Mouse (Mus musculus): ENCODE data around the gene Mmp10. TPM values are rescaled to one million over a fixed set of nuclear protein-coding genes. Genes with fewer than 3 reads are reported as not detected.

Mmp10 gene
- polyA plus RNA-seq, 1 experiment, result not detected

DNA sequence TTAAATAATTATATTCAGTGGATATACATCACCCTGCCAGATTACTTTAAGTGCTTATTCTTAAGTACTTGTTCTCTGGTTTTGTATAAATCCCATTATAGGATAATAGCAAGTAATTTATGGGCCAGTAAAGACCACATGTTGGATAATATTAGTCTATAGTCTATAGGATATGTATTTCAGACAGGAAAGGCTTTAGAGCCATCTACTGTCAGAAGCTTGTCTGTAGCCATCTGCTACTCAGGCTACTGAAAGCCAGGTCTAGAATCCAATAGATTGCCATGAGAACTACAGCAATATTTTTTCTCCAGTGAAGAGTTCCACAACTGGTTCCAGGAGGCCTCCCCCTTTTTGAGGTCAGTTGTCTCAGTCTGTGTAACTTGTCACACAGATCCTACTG is 40.6 kb downstream of the Mmp10 start:
- no peak for TF ChIP-seq GATA1 (IDR thresholded peaks at IDR 0.05; ENCODE audit: borderline replicate concordance, low read length)
- TF ChIP-seq FLI1 (IDR thresholded peaks at IDR 0.05; ENCODE audit: low read length), result no peak
- Histone ChIP-seq H3K9me3 (no peaks in the 10 kb centered on the region), H3K4me3 (replicated peaks) (no peak overlapping the region), H3K27me3 (replicated peaks) (no peaks in the 10 kb centered on the region), H3K36me3 (replicated peaks; ENCODE audit: low read length) (no peaks in the 10 kb centered on the region), H3K4me1 (no peaks in the 10 kb centered on the region)

DNA sequence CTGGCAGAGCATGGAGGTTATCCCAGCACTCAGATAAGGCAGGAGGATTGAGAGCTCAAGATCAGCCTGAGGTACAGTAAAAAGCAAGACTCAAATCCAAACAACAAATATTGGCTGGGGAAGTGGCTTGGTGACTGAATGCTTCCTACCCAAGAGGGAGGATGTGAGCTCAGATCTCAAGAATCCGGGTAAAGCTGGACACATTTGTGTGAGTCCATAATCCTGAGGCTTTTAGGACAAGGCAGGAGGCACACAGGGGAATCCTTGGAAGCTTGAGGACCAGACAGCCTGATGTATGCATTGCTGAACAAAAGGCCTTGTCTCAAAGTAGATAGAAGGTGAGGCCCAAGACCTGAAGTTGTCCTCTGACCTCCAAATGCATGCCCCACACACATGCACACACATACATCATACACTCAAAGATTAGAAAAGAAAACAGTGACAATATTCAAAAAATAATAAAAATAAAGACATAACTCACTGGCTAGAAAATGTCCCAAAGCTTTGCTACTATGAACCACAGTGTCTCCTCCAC is 42.8 kb downstream of the Mmp10 start:
- Histone ChIP-seq H3K4me1 (no peaks in the 10 kb centered on the region), H3K36me3 (replicated peaks; ENCODE audit: low read length) (no peaks in the 10 kb centered on the region), H3K9me3 (no peaks in the 10 kb centered on the region), H3K4me3 (replicated peaks) (no peak overlapping the region), H3K27me3 (replicated peaks) (no peaks in the 10 kb centered on the region)
- TF ChIP-seq FLI1 (IDR thresholded peaks at IDR 0.05; ENCODE audit: low read length) (no peak), GATA1 (IDR thresholded peaks at IDR 0.05; ENCODE audit: borderline replicate concordance, low read length) (no peak)

DNA sequence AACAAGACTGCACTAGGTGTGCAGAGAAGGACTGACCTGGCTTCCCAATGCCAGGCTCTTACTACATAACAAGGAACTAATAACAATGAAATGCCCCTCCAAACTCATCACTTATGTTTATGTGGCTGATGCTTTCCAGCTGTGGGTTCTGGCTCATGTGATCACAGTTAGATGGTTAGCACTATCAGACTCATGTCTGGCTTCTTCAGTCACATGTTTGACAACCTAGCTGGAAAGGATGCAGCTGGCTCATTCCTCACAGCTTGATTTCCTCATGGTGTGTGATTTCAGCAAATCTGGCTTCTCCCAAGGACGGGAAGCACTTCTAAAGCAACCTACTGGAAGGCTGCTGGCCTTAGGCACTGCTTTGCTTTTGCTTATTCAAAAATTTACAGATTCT is 43.3 kb downstream of the Mmp10 start:
- H3K27me3 ChIP-seq (replicated peaks), result no peaks in the 10 kb centered on the region
- no peaks in the 10 kb centered on the region for H3K9me3 ChIP-seq
- H3K4me1 ChIP-seq, result no peaks in the 10 kb centered on the region
- H3K4me3 ChIP-seq (replicated peaks), result no peak overlapping the region
- H3K36me3 ChIP-seq (replicated peaks; ENCODE audit: low read length), result no peaks in the 10 kb centered on the region
- TF ChIP-seq FLI1 (IDR thresholded peaks at IDR 0.05; ENCODE audit: low read length) (no peak), GATA1 (IDR thresholded peaks at IDR 0.05; ENCODE audit: borderline replicate concordance, low read length) (no peak)

DNA sequence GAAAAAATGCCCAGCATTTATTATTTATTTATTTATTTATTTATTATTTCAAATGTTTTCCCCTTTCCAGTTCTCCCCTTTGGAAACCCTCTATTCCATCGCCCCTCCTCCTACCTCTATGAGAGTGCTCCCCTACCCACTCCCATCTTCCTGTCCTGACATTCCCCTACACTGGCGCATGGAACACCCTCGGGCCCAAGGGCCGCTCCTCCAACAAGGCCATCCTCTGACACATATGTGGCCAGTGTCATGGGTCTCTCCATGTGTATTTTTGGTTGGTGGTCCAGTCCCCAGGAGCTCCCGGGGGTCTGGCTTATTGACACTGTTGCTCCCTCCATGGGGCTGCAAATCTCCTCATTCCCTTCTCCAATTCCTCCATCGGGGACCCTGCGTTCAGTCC is 43.8 kb downstream of the Mmp10 start:
- H3K27me3 ChIP-seq (replicated peaks), result no peaks in the 10 kb centered on the region
- TF ChIP-seq FLI1 (IDR thresholded peaks at IDR 0.05; ENCODE audit: low read length) (no peak), GATA1 (IDR thresholded peaks at IDR 0.05; ENCODE audit: borderline replicate concordance, low read length) (no peak)
- H3K4me3 ChIP-seq (replicated peaks), result no peak overlapping the region
- no peaks in the 10 kb centered on the region for H3K4me1 ChIP-seq
- no peaks in the 10 kb centered on the region for H3K36me3 ChIP-seq (replicated peaks; ENCODE audit: low read length)
- no peaks in the 10 kb centered on the region for H3K9me3 ChIP-seq

DNA sequence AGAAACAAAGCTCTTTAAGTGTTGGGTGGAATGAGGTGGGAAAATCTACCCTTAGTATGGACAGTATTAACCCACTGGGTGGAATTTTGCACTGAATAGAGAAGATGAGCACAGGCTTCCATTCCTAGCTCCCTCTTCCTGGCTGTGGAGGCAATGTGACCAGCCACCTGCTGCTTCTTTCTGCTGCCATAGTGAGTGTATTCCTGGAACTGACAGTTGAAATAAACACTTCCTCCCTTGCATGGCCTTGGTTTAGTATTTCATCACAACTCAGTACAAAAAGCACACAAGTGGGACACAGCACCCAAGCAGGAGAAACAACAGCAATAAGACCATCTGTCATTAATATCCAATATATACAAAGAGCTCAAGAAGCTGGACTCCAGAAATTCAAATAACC is 49.8 kb downstream of the Mmp10 start:
- H3K4me3 ChIP-seq (replicated peaks), result no peak overlapping the region
- H3K36me3 ChIP-seq (replicated peaks; ENCODE audit: low read length), result no peaks in the 10 kb centered on the region
- no peaks in the 10 kb centered on the region for H3K9me3 ChIP-seq
- H3K4me1 ChIP-seq, result peaks cover 10% of the 10 kb centered on the region
- no peaks in the 10 kb centered on the region for H3K27me3 ChIP-seq (replicated peaks)
- TF ChIP-seq GATA1 (IDR thresholded peaks at IDR 0.05; ENCODE audit: borderline replicate concordance, low read length) (no peak), FLI1 (IDR thresholded peaks at IDR 0.05; ENCODE audit: low read length) (no peak)

DNA sequence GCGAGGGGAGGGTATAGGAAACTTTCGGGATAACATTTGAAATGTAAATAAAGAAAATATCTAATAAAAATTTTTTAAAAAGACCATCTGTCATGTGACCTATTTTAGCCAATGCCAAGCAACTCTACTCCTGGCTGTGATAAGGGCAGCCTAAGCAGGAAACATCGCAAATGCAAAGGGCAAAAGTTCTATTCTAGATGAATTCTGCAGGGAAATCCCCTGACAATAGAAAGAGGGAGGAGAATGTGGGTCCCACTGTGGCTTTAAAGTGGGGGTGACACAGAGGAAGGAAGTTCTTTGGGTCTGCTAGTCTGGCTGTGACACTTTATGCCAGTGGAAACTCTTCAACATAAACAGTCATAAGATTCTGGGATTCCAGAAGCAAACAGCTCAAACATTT is 51.4 kb downstream of the Mmp10 start:
- Histone ChIP-seq H3K4me3 (replicated peaks) (no peak overlapping the region), H3K9me3 (no peaks in the 10 kb centered on the region), H3K36me3 (replicated peaks; ENCODE audit: low read length) (no peaks in the 10 kb centered on the region), H3K27me3 (replicated peaks) (no peaks in the 10 kb centered on the region), H3K4me1 (peaks cover 10% of the 10 kb centered on the region)
- TF ChIP-seq GATA1 (IDR thresholded peaks at IDR 0.05; ENCODE audit: borderline replicate concordance, low read length) (no peak), FLI1 (IDR thresholded peaks at IDR 0.05; ENCODE audit: low read length) (no peak)

DNA sequence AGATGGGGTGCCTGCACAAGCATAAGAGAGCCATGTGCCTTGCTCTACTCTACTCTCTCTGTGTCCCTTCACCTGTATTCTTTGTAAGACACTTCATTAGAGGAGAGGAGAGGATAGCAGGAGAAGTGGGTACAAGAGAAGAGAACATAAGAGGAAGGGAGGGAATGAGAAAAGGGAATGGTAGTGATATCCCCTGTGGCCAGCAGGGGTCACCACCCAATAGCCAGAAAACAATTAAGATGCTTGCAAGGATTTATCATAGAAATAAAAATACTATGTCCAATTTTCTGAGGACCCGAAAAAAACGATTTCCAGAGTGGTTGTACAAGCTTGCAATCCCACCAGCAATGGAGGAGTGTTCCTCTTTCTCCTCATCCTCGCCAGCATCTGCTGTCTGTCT is 52.2 kb downstream of the Mmp10 start:
- Histone ChIP-seq H3K27me3 (replicated peaks) (no peaks in the 10 kb centered on the region), H3K9me3 (no peaks in the 10 kb centered on the region), H3K4me3 (replicated peaks) (no peak overlapping the region)

DNA sequence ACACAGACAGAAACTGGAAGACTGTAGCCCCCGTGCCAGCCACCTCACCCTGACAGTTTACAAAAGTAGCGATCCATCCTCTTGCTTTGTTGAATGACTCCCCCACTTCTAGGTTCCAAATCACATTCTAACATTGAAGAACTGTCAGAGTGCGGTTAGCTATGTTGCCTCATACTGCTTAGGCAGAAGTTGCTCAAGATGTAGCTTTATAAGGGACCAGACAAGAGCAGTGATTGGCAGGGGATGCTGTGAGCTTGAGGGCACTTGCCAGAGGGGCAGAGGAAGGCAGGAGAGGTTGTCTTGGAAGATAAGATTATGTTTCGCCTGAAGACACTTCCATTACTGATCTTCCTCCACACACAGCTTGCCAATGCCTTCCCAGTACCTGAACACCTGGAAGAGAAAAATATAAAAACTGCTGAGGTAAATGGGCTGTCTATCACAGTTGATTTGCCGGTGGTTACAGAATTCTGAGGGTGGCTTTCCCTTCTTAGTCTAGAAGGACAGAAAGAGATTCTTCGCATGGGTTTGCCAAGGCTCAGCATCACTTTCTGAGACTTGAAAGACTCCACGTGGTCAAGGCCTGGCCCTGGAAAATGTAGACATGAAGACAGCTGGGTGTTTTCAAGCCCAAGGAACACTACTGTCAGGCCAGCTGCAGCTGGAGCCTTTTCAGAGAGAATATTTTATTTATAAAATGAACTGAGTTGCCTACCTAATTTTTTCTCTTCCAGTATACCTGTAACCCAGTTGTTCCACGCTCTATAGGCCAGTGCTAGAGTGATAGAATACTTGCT is 56.3 kb downstream of the Mmp10 start, which contains the start of gene Mmp8:
Gene Mmp8, plus strand, starts transcription at position 236 of the 797 bp plus-strand sequence.
- Histone ChIP-seq H3K4me3 (replicated peaks) (peak within 1 kb of the TSS; percentile 38), H3K4me1 (peaks cover 10% of the 10 kb centered on the region), H3K27me3 (replicated peaks) (no peaks in the 10 kb centered on the region), H3K9me3 (no peaks in the 10 kb centered on the region), H3K36me3 (replicated peaks; ENCODE audit: low read length) (no peaks in the 10 kb centered on the region)
- TF ChIP-seq FLI1 (IDR thresholded peaks at IDR 0.05; ENCODE audit: low read length), result no peak
- no peak for TF ChIP-seq GATA1 (IDR thresholded peaks at IDR 0.05; ENCODE audit: borderline replicate concordance, low read length)

More for the DNA sequence above, 52.2 kb downstream of the Mmp10 start:
- H3K36me3 ChIP-seq (replicated peaks; ENCODE audit: low read length), result no peaks in the 10 kb centered on the region
- TF ChIP-seq GATA1 (IDR thresholded peaks at IDR 0.05; ENCODE audit: borderline replicate concordance, low read length), result no peak
- no peak for TF ChIP-seq FLI1 (IDR thresholded peaks at IDR 0.05; ENCODE audit: low read length)
- H3K4me1 ChIP-seq, result peaks cover 10% of the 10 kb centered on the region

Other genes with a start within 250 kb of the Mmp10 start
- not detected in 2 replicates for gene Mmp13, start 229.8 kb upstream of the Mmp10 start, polyA plus RNA-seq (2012; ENCODE audit: insufficient read depth, low replicate concordance)
- gene Mmp12, start 158.0 kb upstream of the Mmp10 start, polyA plus RNA-seq (2012; ENCODE audit: insufficient read depth, low replicate concordance), result not detected in 2 replicates
- not detected in 2 replicates for gene Mmp1b, start 114.3 kb upstream of the Mmp10 start, polyA plus RNA-seq (2012; ENCODE audit: insufficient read depth, low replicate concordance)
- not detected in 2 replicates for gene Mmp3, start 56.5 kb upstream of the Mmp10 start, polyA plus RNA-seq (2012; ENCODE audit: insufficient read depth, low replicate concordance)
- 1.4 TPM in 1 of 2 replicates, not detected in the other for gene Mmp8, start 56.1 kb downstream of the Mmp10 start, polyA plus RNA-seq (2012; ENCODE audit: insufficient read depth, low replicate concordance)
- not detected in 2 replicates for gene Mmp27, start 69.0 kb downstream of the Mmp10 start, polyA plus RNA-seq (2012; ENCODE audit: insufficient read depth, low replicate concordance)
- not detected in 2 replicates for gene Mmp20, start 125.9 kb downstream of the Mmp10 start, polyA plus RNA-seq (2012; ENCODE audit: insufficient read depth, low replicate concordance)
- gene Mmp7, start 189.7 kb downstream of the Mmp10 start, polyA plus RNA-seq (2012; ENCODE audit: insufficient read depth, low replicate concordance), result not detected in 2 replicates

Data from megakaryocyte, embryonic 14.5 days (primary cell).